Mouse (Mus musculus) ovary, adult 10 weeks (tissue): ENCODE measurements around the gene Slc9a4. TPM values are rescaled to one million over a fixed set of nuclear protein-coding genes. Genes with fewer than 3 reads are reported as not detected.

Experiments
- polyA plus RNA-seq: library from polyadenylated mRNA; stranded (reverse); fragments of 350-450 nt; fragmentation: Illumina TruSeq; extraction: RNeasy Lipid Tissue Mini Kit (QIAGEN cat#74804); gene quantifications from one replicate; pipeline ENCODE4 v1.2.3, GENCODE M21; 2014

The Slc9a4 gene
- polyA plus RNA-seq = 0.46 TPM

DNA sequence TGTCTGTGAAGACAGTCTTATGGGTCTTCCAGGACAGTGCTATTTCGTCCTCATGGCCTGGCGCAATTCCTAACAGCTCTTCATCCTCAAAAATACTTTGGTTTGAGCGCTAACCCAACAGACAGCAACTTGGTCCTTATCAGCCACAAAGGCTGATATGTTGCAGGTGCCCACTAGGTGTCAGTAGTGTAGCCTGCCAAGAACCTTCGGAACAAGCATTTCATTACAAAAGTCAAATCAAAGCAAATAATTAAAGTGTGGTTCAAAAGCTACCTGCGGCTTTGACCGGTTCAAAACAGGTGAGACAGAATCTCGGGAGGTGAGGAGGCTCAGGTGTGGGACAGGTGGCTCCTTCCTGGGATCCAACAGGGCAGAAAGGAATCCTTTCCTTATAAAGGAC lies at the start of gene Slc9a4:
Gene Slc9a4, plus strand, starts transcription at position 298 of the 400 bp plus-strand sequence.

Other genes starting within 250 kb of the Slc9a4 start
- 5.7 TPM for gene Il1rl1, start 150.5 kb upstream of the Slc9a4 start, polyA plus RNA-seq
- gene Il18r1, start 114.5 kb upstream of the Slc9a4 start, polyA plus RNA-seq = 4.5 TPM
- 0.60 TPM for gene Il18rap, start 64.7 kb upstream of the Slc9a4 start, polyA plus RNA-seq
- 0.43 TPM for gene Slc9a2, start 100.5 kb downstream of the Slc9a4 start, polyA plus RNA-seq
- gene Mfsd9, start 210.6 kb downstream of the Slc9a4 start, polyA plus RNA-seq = 11.2 TPM
- gene Tmem182, start 225.5 kb downstream of the Slc9a4 start, polyA plus RNA-seq = 7.2 TPM